Mouse (Mus musculus): ENCODE results near the gene Ntm.

Ntm gene

GRCm38 (mm10) chr9:29092443-29092842 lies 870.5 kb downstream of the Ntm start:
- DNase-seq, result no peak

- no peak for DNase-seq
Measured at GRCm38 (mm10) chr9:29088657-29089056, 874.3 kb downstream of the Ntm start.

- DNase-seq, result no peak
Measured at GRCm38 (mm10) chr9:29087656-29088055, 875.3 kb downstream of the Ntm start.

GRCm38 (mm10) chr9:29087171-29087570 lies 875.8 kb downstream of the Ntm start:
- DNase-seq, result no peak

- no peak for DNase-seq
Measured at GRCm38 (mm10) chr9:29075924-29076577, 886.9 kb downstream of the Ntm start.

GRCm38 (mm10) chr9:29075243-29075642 lies 887.7 kb downstream of the Ntm start:
- no peak for DNase-seq

- no peak for DNase-seq
Measured at GRCm38 (mm10) chr9:29074494-29074893, 888.4 kb downstream of the Ntm start.

- DNase-seq, result no peak
Measured at GRCm38 (mm10) chr9:29071997-29072396, 890.9 kb downstream of the Ntm start.

GRCm38 (mm10) chr9:29067572-29067971 lies 895.4 kb downstream of the Ntm start:
- DNase-seq, result no peak

GRCm38 (mm10) chr9:29060293-29060692 lies 902.6 kb downstream of the Ntm start:
- DNase-seq, result no peak

- DNase-seq, result no peak
Measured at GRCm38 (mm10) chr9:29058811-29059210, 904.1 kb downstream of the Ntm start.

- no peak for DNase-seq
Measured at GRCm38 (mm10) chr9:29055637-29056036, 907.3 kb downstream of the Ntm start.

GRCm38 (mm10) chr9:29036466-29036865 lies 926.5 kb downstream of the Ntm start:
- DNase-seq, result no peak

GRCm38 (mm10) chr9:29036058-29036457 lies 926.9 kb downstream of the Ntm start:
- no peak for DNase-seq

- peak; percentile 36 for DNase-seq
Measured at GRCm38 (mm10) chr9:29026410-29026809, 936.5 kb downstream of the Ntm start.

GRCm38 (mm10) chr9:29025603-29026002 lies 937.3 kb downstream of the Ntm start:
- no peak for DNase-seq

GRCm38 (mm10) chr9:29025104-29025503 lies 937.8 kb downstream of the Ntm start:
- DNase-seq, result no peak

- DNase-seq, result no peak
Measured at GRCm38 (mm10) chr9:29016879-29017278, 946.1 kb downstream of the Ntm start.

- no peak for DNase-seq
Measured at GRCm38 (mm10) chr9:29013881-29014280, 949.1 kb downstream of the Ntm start.

- DNase-seq, result no peak
Measured at GRCm38 (mm10) chr9:29012541-29012940, 950.4 kb downstream of the Ntm start.

GRCm38 (mm10) chr9:29011476-29011875 lies 951.5 kb downstream of the Ntm start:
- DNase-seq, result no peak

GRCm38 (mm10) chr9:29004534-29004933 lies 958.4 kb downstream of the Ntm start:
- peak; percentile 30 for DNase-seq

- DNase-seq, result no peak
Measured at GRCm38 (mm10) chr9:28999951-29000351, 963.0 kb downstream of the Ntm start.

- DNase-seq, result no peak
Measured at GRCm38 (mm10) chr9:28977275-28977674, 985.7 kb downstream of the Ntm start.

- DNase-seq, result no peak
Measured at GRCm38 (mm10) chr9:28969455-28969854, 993.5 kb downstream of the Ntm start.

All from right cerebral cortex, postnatal 25 days (tissue).